Mouse (Mus musculus): ENCODE measurements at regions not wholly inside any gene's neighbourhood (a gene's known extent, or its start where the extent isn't known, plus 50 kb on each side); places are given as distances from the start of the nearest gene placed in this dataset.

DNA sequence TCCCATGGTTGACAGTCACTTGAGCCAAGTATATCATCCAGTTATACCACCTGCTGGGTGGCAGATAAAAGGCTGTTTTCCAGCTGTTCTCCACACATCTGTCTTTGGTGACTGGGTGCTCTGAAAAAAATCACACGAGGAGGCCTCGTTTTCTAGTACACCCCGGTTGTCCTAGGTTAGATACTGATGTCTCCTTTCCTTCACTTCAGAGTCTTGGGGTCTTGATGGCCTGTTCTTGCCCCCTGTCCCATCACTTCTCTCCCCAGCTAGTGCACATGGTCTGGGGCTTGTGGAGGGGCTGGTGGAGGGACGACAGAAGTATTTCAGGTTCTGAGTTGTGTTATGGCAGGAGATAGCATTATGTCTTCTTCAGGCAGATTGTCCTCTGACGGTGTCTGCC lies 120.4 kb upstream of the Klf4 start:
- no peak for TF ChIP-seq CTCF (IDR thresholded peaks at IDR 0.05; ENCODE audit: borderline replicate concordance, extremely low read depth, insufficient read depth, insufficient read length)
- no peak for TF ChIP-seq POLR2A (IDR thresholded peaks at IDR 0.05; ENCODE audit: borderline replicate concordance, extremely low read depth, insufficient read depth, insufficient read length, poor library complexity, severe bottlenecking)

Measured in brain, embryonic 14.5 days (tissue).